Mouse (Mus musculus): Measurements from ENCODE around the gene Sgcd. TPM values are rescaled to one million over a fixed set of nuclear protein-coding genes. Genes with fewer than 3 reads are reported as not detected.
"Not testable (repeated sequence)": the region's sequence is repeated elsewhere in the genome, so short reads cannot be mapped to it uniquely, and the experiment has no call there.

The Sgcd gene
- total RNA-seq, 2 experiments from 2014 or later, result 66.7 to 76.3 TPM

- DNase-seq (ENCODE audit: low spot score); intact Hi-C loops (cut with DNase I): not testable (repeated sequence)
These were observed 485.5 kb downstream of the Sgcd start for GRCm38 (mm10) chr11:47503236-47503635.

GRCm38 (mm10) chr11:47473493-47474230 lies 515.1 kb downstream of the Sgcd start:
- DNase-seq (ENCODE audit: low spot score), result no peak
- intact Hi-C loops (cut with DNase I), result no loop called here

- intact Hi-C loops (cut with DNase I), result not testable (repeated sequence)
These were observed 528.1 kb downstream of the Sgcd start for GRCm38 (mm10) chr11:47460700-47461099.

GRCm38 (mm10) chr11:47460149-47460548 lies 528.6 kb downstream of the Sgcd start:
- DNase-seq (ENCODE audit: low spot score), result no peak
- intact Hi-C loops (cut with DNase I), result no loop called here

More at GRCm38 (mm10) chr11:47460700-47461099, 528.1 kb downstream of the Sgcd start:
- DNase-seq (ENCODE audit: low spot score), result not testable (repeated sequence)

- intact Hi-C loops (cut with DNase I), result no loop called here
- no peak for DNase-seq (ENCODE audit: low spot score)
These were observed 529.6 kb downstream of the Sgcd start for GRCm38 (mm10) chr11:47459214-47459613.

GRCm38 (mm10) chr11:47447790-47448189 lies 541.0 kb downstream of the Sgcd start:
- intact Hi-C loops (cut with DNase I), result no loop called here
- DNase-seq (ENCODE audit: low spot score), result no peak

GRCm38 (mm10) chr11:47446337-47446736 lies 542.4 kb downstream of the Sgcd start:
- no peak for DNase-seq (ENCODE audit: low spot score)
- intact Hi-C loops (cut with DNase I), result no loop called here

- intact Hi-C loops (cut with DNase I), result no loop called here
- DNase-seq (ENCODE audit: low spot score), result no peak
These were observed 543.1 kb downstream of the Sgcd start for GRCm38 (mm10) chr11:47445683-47446082.

GRCm38 (mm10) chr11:47442266-47442665 lies 546.5 kb downstream of the Sgcd start:
- intact Hi-C loops (cut with DNase I), result no loop called here
- DNase-seq (ENCODE audit: low spot score), result no peak

GRCm38 (mm10) chr11:47399607-47400006 lies 589.2 kb downstream of the Sgcd start:
- intact Hi-C loops (cut with DNase I), result no loop called here
- no peak for DNase-seq (ENCODE audit: low spot score)

GRCm38 (mm10) chr11:47390798-47391197 lies 598.0 kb downstream of the Sgcd start:
- intact Hi-C loops (cut with DNase I), result not testable (repeated sequence)
- DNase-seq (ENCODE audit: low spot score), result peak; percentile 10

GRCm38 (mm10) chr11:47389327-47389726 lies 599.4 kb downstream of the Sgcd start:
- no peak for DNase-seq (ENCODE audit: low spot score)
- intact Hi-C loops (cut with DNase I), result no loop called here

- no peak for DNase-seq (ENCODE audit: low spot score)
- intact Hi-C loops (cut with DNase I), result loop anchor here (2.0 kb wide), 1 partner anchor 467 kb away; no protein-coding TSS in a partner anchor
These were observed 601.0 kb downstream of the Sgcd start for GRCm38 (mm10) chr11:47387726-47388125.

GRCm38 (mm10) chr11:47386136-47386535 lies 602.6 kb downstream of the Sgcd start:
- intact Hi-C loops (cut with DNase I), result loop anchor here (2.0 kb wide), 1 partner anchor 465 kb away; no protein-coding TSS in a partner anchor
- no peak for DNase-seq (ENCODE audit: low spot score)

GRCm38 (mm10) chr11:47379630-47379958 lies 609.2 kb downstream of the Sgcd start:
- DNase-seq (ENCODE audit: low spot score), result no peak
- intact Hi-C loops (cut with DNase I), result no loop called here

GRCm38 (mm10) chr11:47378843-47379629 lies 609.7 kb downstream of the Sgcd start:
- intact Hi-C loops (cut with DNase I), result no loop called here

GRCm38 (mm10) chr11:47377421-47377820 lies 611.3 kb downstream of the Sgcd start:
- DNase-seq (ENCODE audit: low spot score), result no peak
- intact Hi-C loops (cut with DNase I), result no loop called here

More at GRCm38 (mm10) chr11:47378843-47379629, 609.7 kb downstream of the Sgcd start:
- peak; percentile 61 for DNase-seq (ENCODE audit: low spot score)

GRCm38 (mm10) chr11:47376915-47377314 lies 611.9 kb downstream of the Sgcd start:
- DNase-seq (ENCODE audit: low spot score), result no peak
- intact Hi-C loops (cut with DNase I), result no loop called here

GRCm38 (mm10) chr11:47371616-47372015 lies 617.2 kb downstream of the Sgcd start:
- intact Hi-C loops (cut with DNase I), result no loop called here
- DNase-seq (ENCODE audit: low spot score), result no peak

- DNase-seq (ENCODE audit: low spot score), result no peak
- intact Hi-C loops (cut with DNase I), result no loop called here
These were observed 637.2 kb downstream of the Sgcd start for GRCm38 (mm10) chr11:47351585-47351984.

GRCm38 (mm10) chr11:47343486-47343885 lies 645.3 kb downstream of the Sgcd start:
- no peak for DNase-seq (ENCODE audit: low spot score)
- intact Hi-C loops (cut with DNase I), result no loop called here

Data from heart, postnatal 25 days (tissue).